ENCODE assay signal across 8 mouse cellular contexts in genomic region chr1:89455421-89456091, GRCm38 (mm10). TPM values are rescaled to one million over a fixed set of nuclear protein-coding genes. Genes with fewer than 3 reads are reported as not detected.
DNase-seq lines count a peak whose midpoint lies in the region; ATAC-seq and TF ChIP-seq lines count a peak whose summit lies in the region.

No protein-coding gene starts in this region.

- intact Hi-C loops in gastrocnemius, postnatal 36 days (cut with DNase I), result no loop called here

- TF ChIP-seq CTCF in liver, embryonic 14.5 days (IDR thresholded peaks at IDR 0.05; ENCODE audit: low read depth), result no peak

- H3K27ac ChIP-seq in kidney, embryonic 16.5 days (ENCODE audit: low read length), result no peak overlapping the region; the same call in 1 of the 2 replicates
- H3K27ac ChIP-seq in liver, embryonic 14.5 days, result no peak overlapping the region
- peak overlapping the region; percentile 88 for H3K27ac ChIP-seq in neural tube, embryonic 14.5 days (ENCODE audit: low read depth, low read length)

- H3K4me2 ChIP-seq in kidney, embryonic 16.5 days (replicated peaks; ENCODE audit: low read depth, low read length), result peak overlapping the region; percentile 80
- peak overlapping the region; percentile 69 for H3K4me2 ChIP-seq in liver, embryonic 14.5 days (ENCODE audit: low read depth)
- peak overlapping the region; percentile 91 for H3K4me2 ChIP-seq in neural tube, embryonic 14.5 days (ENCODE audit: low read depth, low read length)

- peak; percentile 31 to 50 for DNase-seq in urinary bladder, adult 18-20 months (ENCODE audit: low spot score in 2 of 2)
- DNase-seq in urinary bladder, postnatal 4 days (ENCODE audit: low spot score in 2 of 2), result no peak
- peak; percentile 27 to 34 for DNase-seq in gastrocnemius, postnatal 36 days
- DNase-seq in liver, embryonic 14.5 days (ENCODE audit: low read depth in 3 of 3, low spot score in 3 of 3), result no peak

- no peaks in the 10 kb centered on the region for H3K27me3 ChIP-seq in kidney, embryonic 16.5 days (ENCODE audit: insufficient read depth, low read length)
- H3K27me3 ChIP-seq in liver, embryonic 14.5 days (ENCODE audit: control insufficient read depth, insufficient read depth, low read length), result peaks cover 33% of the 10 kb centered on the region
- no peaks in the 10 kb centered on the region for H3K27me3 ChIP-seq in neural tube, embryonic 14.5 days (ENCODE audit: control insufficient read depth, insufficient read depth, low read length)

- peak overlapping the region; percentile 84 for H3K9ac ChIP-seq in kidney, embryonic 16.5 days (replicated peaks; ENCODE audit: low read length)
- H3K9ac ChIP-seq in liver, embryonic 14.5 days (replicated peaks), result peak overlapping the region; percentile 27
- H3K9ac ChIP-seq in neural tube, embryonic 14.5 days (replicated peaks; ENCODE audit: low read depth, low read length), result peak overlapping the region; percentile 92

- no peak for TF ChIP-seq EP300 in liver, embryonic 14.5 days (IDR thresholded peaks at IDR 0.05; ENCODE audit: low read depth)

- peak overlapping the region; percentile 77 for H3K4me3 ChIP-seq in kidney, embryonic 16.5 days (ENCODE audit: low read length)
- H3K4me3 ChIP-seq in liver, embryonic 14.5 days (ENCODE audit: insufficient read depth in 1 of 2, low read depth in 2 of 2, low read length in 2 of 2), result peak overlapping the region; percentile 63 to 66
- peak overlapping the region; percentile 78 for H3K4me3 ChIP-seq in neural tube, embryonic 14.5 days (ENCODE audit: low read depth, low read length)

- H3K9me3 ChIP-seq in kidney, embryonic 16.5 days (ENCODE audit: low read length), result peaks cover 6% of the 10 kb centered on the region
- H3K9me3 ChIP-seq in liver, embryonic 14.5 days (ENCODE audit: control insufficient read depth, low read length), result no peaks in the 10 kb centered on the region; the same call in 1 of the 2 replicates
- H3K9me3 ChIP-seq in neural tube, embryonic 14.5 days (ENCODE audit: control insufficient read depth, low read length), result no peaks in the 10 kb centered on the region

- peaks cover 19% of the 10 kb centered on the region for H3K4me1 ChIP-seq in kidney, embryonic 16.5 days (ENCODE audit: insufficient read depth, low read length)
- H3K4me1 ChIP-seq in liver, embryonic 14.5 days (replicated peaks; ENCODE audit: control insufficient read depth in 2 of 2, insufficient read depth in 2 of 2, low read length in 1 of 2), result no peaks in the 10 kb centered on the region; a peak in 1 of 4 replicates
- peaks cover 18% of the 10 kb centered on the region for H3K4me1 ChIP-seq in neural tube, embryonic 14.5 days (ENCODE audit: control insufficient read depth, insufficient read depth, low read length)

- 0 out of 2 replicates have a peak, but pooled peaks have one; percentile 8 for ATAC-seq in common myeloid progenitor, adult 5-6 weeks (replicated peaks; ENCODE audit: low read depth, poor library complexity, severe bottlenecking)
- no peak for ATAC-seq in kidney, embryonic 16.5 days (ENCODE audit: low FRiP score, low TSS enrichment)
- ATAC-seq in liver, embryonic 14.5 days (ENCODE audit: insufficient read depth), result no peak
- peak; percentile 23; the same call in 1 of the 2 replicates for ATAC-seq in neural tube, embryonic 14.5 days (ENCODE audit: low read depth)
- ATAC-seq in activated CD4-positive, CD25-positive, alpha-beta regulatory T cell, adult 4 months, result no peak

- H3K36me3 ChIP-seq in kidney, embryonic 16.5 days (ENCODE audit: insufficient read depth, low read length), result no peaks in the 10 kb centered on the region
- no peaks in the 10 kb centered on the region for H3K36me3 ChIP-seq in liver, embryonic 14.5 days (replicated peaks; ENCODE audit: control insufficient read depth, insufficient read depth, low read depth)
- no peaks in the 10 kb centered on the region for H3K36me3 ChIP-seq in neural tube, embryonic 14.5 days (ENCODE audit: control insufficient read depth, insufficient read depth, low read length)

- under 1% methylated on average over 49 of the region's 51 CpGs for WGBS in kidney, embryonic 16.5 days
- WGBS in liver, embryonic 14.5 days (ENCODE audit: insufficient replicate concordance), result 2% methylated on average over 51 of the region's 51 CpGs
- WGBS in neural tube, embryonic 14.5 days, result under 1% methylated on average over 51 of the region's 51 CpGs

RNA-seq across cellular contexts. Expression of gene Agap1, which starts 0.9 kb away (rescaled TPM):
- total RNA-seq in common myeloid progenitor, adult 5-6 weeks (2017), result 10.5 and 14.2 TPM in 2 replicates
- total RNA-seq in gastrocnemius, postnatal 36 days (2021), result 10 to 100 TPM; 16.5 to 26.3 TPM
- 7.7 and 8.9 TPM in 2 replicates for polyA plus RNA-seq in kidney, embryonic 16.5 days (2015; fragmentation: Nextera tagmentation; extraction: Ambion mirVana)
- 1.1 and 1.4 TPM in 2 replicates for polyA plus RNA-seq in liver, embryonic 14.5 days (2012; rRNA removed)
- polyA plus RNA-seq in liver, embryonic 14.5 days (2014; fragmentation: Nextera tagmentation; extraction: Ambion mirVana), result 1.1 and 1.4 TPM in 2 replicates
- 66.6 and 76.4 TPM in 2 replicates for polyA plus RNA-seq in neural tube, embryonic 14.5 days (2014; fragmentation: Nextera tagmentation; extraction: Ambion mirVana)
- polyA plus RNA-seq in activated CD4-positive, CD25-positive, alpha-beta regulatory T cell, adult 4 months (2017; shearing (Covaris generic)), result under 1 TPM; 0.04 to 0.05 TPM

Comparison
In these comparisons a context has a peak if more than half of its experiments do, and no peak if none do; other contexts are left out.
1. DNase-seq: peak in urinary bladder, adult 18-20 months (2 of 2) and gastrocnemius, postnatal 36 days (2 of 2); none in urinary bladder, postnatal 4 days (0 of 2) and liver, embryonic 14.5 days (0 of 3).
2. ATAC-seq: peak in common myeloid progenitor, adult 5-6 weeks (single experiment) and neural tube, embryonic 14.5 days (single experiment); none in kidney, embryonic 16.5 days (single experiment), liver, embryonic 14.5 days (single experiment) and activated CD4-positive, CD25-positive, alpha-beta regulatory T cell, adult 4 months (single experiment).
3. H3K9ac ChIP-seq: peak in every context shown above with its lines; median percentile 92 in neural tube, embryonic 14.5 days; 84 in kidney, embryonic 16.5 days; 27 in liver, embryonic 14.5 days.
4. Peak in every context shown above with its lines, with median percentiles within 50 percentile points of each other: H3K4me2 ChIP-seq and H3K4me3 ChIP-seq.